Mouse (Mus musculus): ENCODE measurements around the gene Mfsd6l. TPM values are rescaled to one million over a fixed set of nuclear protein-coding genes. Genes with fewer than 3 reads are reported as not detected.

Gene Mfsd6l
- total and polyA plus RNA-seq, 3 experiments = 0.04 TPM; not detected in 2

DNA sequence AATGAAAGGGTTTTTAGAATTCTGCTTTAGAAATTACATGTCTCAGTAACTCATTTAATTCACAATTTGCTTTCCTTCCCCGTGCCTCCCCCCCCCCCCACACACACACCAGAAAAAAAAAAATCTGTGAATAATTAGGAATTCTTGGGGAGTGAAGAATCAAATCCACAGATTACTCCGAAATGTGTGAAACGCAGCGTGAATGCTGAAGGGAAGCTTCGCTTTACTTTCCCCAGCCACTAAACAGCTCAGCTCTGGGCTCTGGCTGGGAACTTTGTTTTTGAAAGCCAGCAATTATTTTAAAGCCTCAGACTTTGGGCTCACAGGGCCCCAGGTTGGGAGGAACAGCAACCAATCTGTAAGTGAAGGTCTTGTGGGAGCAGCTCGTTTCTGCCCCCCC lies 24.6 kb downstream of the Mfsd6l start:
- Histone ChIP-seq H3K9ac (ENCODE audit: control insufficient read depth, low read depth, low read length, poor library complexity, severe bottlenecking) (no peak overlapping the region), H3K36me3 (ENCODE audit: control insufficient read depth in 1 of 2, insufficient read depth in 2 of 2, low read length in 2 of 2) (no peaks in the 10 kb centered on the region), H3K27me3 (ENCODE audit: control insufficient read depth in 1 of 2, insufficient read depth in 2 of 2, low read length in 2 of 2) (peaks cover 27 to 49% of the 10 kb centered on the region in 2 experiments), H3K79me2 (ENCODE audit: control insufficient read depth, insufficient read depth, low read length, poor library complexity) (no peaks in the 10 kb centered on the region), H3K27ac (ENCODE audit: control insufficient read depth, low read depth, low read length) (no peak overlapping the region), H3K9me3 (replicated peaks; ENCODE audit: insufficient read depth, low read length) (no peaks in the 10 kb centered on the region), H3K4me3 (ENCODE audit: control insufficient read depth in 1 of 2, insufficient read depth in 1 of 2, low read depth in 2 of 2, low read length in 2 of 2) (no peak overlapping the region), H3K4me1 (ENCODE audit: control insufficient read depth in 1 of 2, insufficient read depth in 2 of 2, low read length in 2 of 2) (no peaks in the 10 kb centered on the region)
- no peak for TF ChIP-seq ELF1 (IDR thresholded peaks at IDR 0.05; ENCODE audit: low read depth, low read length)
- no peak for DNase-seq (ENCODE audit: low read depth, low spot score)

DNA sequence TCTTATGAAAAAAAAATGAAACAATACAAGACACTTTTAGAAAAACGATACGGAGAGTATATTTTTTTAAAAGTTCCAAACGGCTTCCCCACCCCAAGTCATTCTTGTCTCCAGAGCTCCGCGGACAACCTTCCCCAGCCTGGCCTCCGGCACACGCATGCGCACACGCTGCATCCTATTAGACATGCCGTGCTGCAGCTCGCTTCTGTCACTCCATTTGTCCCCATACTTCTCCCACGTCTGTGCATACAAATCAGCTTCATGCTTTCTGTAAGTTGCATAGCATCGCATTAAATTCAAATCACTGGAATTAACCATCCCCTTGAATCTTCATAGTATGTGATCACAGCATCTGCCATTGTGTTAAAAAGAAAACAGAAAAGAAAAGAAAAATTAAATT lies 27.2 kb downstream of the Mfsd6l start:
- no peaks in the 10 kb centered on the region for H3K4me1 ChIP-seq (ENCODE audit: control insufficient read depth in 1 of 2, insufficient read depth in 2 of 2, low read length in 2 of 2)
- H3K4me3 ChIP-seq (ENCODE audit: control insufficient read depth in 1 of 2, insufficient read depth in 1 of 2, low read depth in 2 of 2, low read length in 2 of 2) = no peak overlapping the region
- no peak for DNase-seq (ENCODE audit: low read depth, low spot score)
- H3K27ac ChIP-seq (ENCODE audit: control insufficient read depth, low read depth, low read length) = no peak overlapping the region
- H3K9ac ChIP-seq (ENCODE audit: control insufficient read depth, low read depth, low read length, poor library complexity, severe bottlenecking) = no peak overlapping the region
- TF ChIP-seq SMC3 (IDR thresholded peaks at IDR 0.05; ENCODE audit: low read depth, low read length) (no peak), JUND (IDR thresholded peaks at IDR 0.05; ENCODE audit: low read depth, low read length) (no peak), RCOR1 (IDR thresholded peaks at IDR 0.05; ENCODE audit: low read depth, low read length) (no peak), NELFE (IDR thresholded peaks at IDR 0.05; ENCODE audit: low read depth, low read length) (no peak), HCFC1 (IDR thresholded peaks at IDR 0.05; ENCODE audit: low read depth, low read length) (no peak), MYC (IDR thresholded peaks at IDR 0.05; ENCODE audit: low read depth, low read length) (no peak), MAX (IDR thresholded peaks at IDR 0.05; ENCODE audit: low read length) (no peak), BHLHE40 (IDR thresholded peaks at IDR 0.05; ENCODE audit: borderline replicate concordance, low read depth, low read length) (no peak), MEF2A (IDR thresholded peaks at IDR 0.05; ENCODE audit: extremely low read depth, insufficient replicate concordance, low read depth, low read length, poor library complexity, severe bottlenecking) (no peak), ZNF384 (IDR thresholded peaks at IDR 0.05; ENCODE audit: low read depth, low read length) (no peak), ZMIZ1 (IDR thresholded peaks at IDR 0.05; ENCODE audit: low read depth, low read length) (no peak), CHD1 (IDR thresholded peaks at IDR 0.05; ENCODE audit: low read depth, low read length) (no peak)
- H3K36me3 ChIP-seq (ENCODE audit: control insufficient read depth in 1 of 2, insufficient read depth in 2 of 2, low read length in 2 of 2) = no peaks in the 10 kb centered on the region
- no peaks in the 10 kb centered on the region for H3K9me3 ChIP-seq (replicated peaks; ENCODE audit: insufficient read depth, low read length)
- no peaks in the 10 kb centered on the region for H3K79me2 ChIP-seq (ENCODE audit: control insufficient read depth, insufficient read depth, low read length, poor library complexity)
- H3K27me3 ChIP-seq (ENCODE audit: control insufficient read depth in 1 of 2, insufficient read depth in 2 of 2, low read length in 2 of 2) = peaks cover 21 to 38% of the 10 kb centered on the region in 2 experiments

GRCm38 (mm10) chr11:68583906-68584480 lies 28.0 kb downstream of the Mfsd6l start:
- no peak for DNase-seq (ENCODE audit: low read depth, low spot score)
- Histone ChIP-seq H3K4me3 (ENCODE audit: control insufficient read depth in 1 of 2, insufficient read depth in 1 of 2, low read depth in 2 of 2, low read length in 2 of 2) (no peak overlapping the region), H3K9ac (ENCODE audit: control insufficient read depth, low read depth, low read length, poor library complexity, severe bottlenecking) (no peak overlapping the region), H3K4me1 (ENCODE audit: control insufficient read depth in 1 of 2, insufficient read depth in 2 of 2, low read length in 2 of 2) (no peaks in the 10 kb centered on the region), H3K9me3 (replicated peaks; ENCODE audit: insufficient read depth, low read length) (no peaks in the 10 kb centered on the region), H3K27ac (ENCODE audit: control insufficient read depth, low read depth, low read length) (no peak overlapping the region), H3K36me3 (ENCODE audit: control insufficient read depth in 1 of 2, insufficient read depth in 2 of 2, low read length in 2 of 2) (no peaks in the 10 kb centered on the region), H3K27me3 (ENCODE audit: control insufficient read depth in 1 of 2, insufficient read depth in 2 of 2, low read length in 2 of 2) (peaks cover 21 to 33% of the 10 kb centered on the region in 2 experiments), H3K79me2 (ENCODE audit: control insufficient read depth, insufficient read depth, low read length, poor library complexity) (no peaks in the 10 kb centered on the region)
- TF ChIP-seq TBP (IDR thresholded peaks at IDR 0.05; ENCODE audit: low read depth, low read length) = no peak

Data from MEL (cell line).